Mouse (Mus musculus): ENCODE measurements around the gene Espn. TPM values are rescaled to one million over a fixed set of nuclear protein-coding genes. Genes with fewer than 3 reads are reported as not detected.
A peak's percentile ranks its signal among the peaks of the same experiment; 100 is the strongest.

Gene Espn
- polyA plus RNA-seq, 1 experiment from 2014 or later: 0.76 TPM

GRCm38 (mm10) chr4:152178344-152178864 lies 26.2 kb upstream of the Espn start:
- Histone ChIP-seq H3K36me3 (ENCODE audit: control insufficient read depth, insufficient read depth, low read length) (0 out of 2 replicates have a peak, but pooled peaks cover 4% of the 10 kb centered on the region), H3K27me3 (ENCODE audit: control insufficient read depth, insufficient read depth, low read length) (no peaks in the 10 kb centered on the region), H3K4me2 (ENCODE audit: low read length) (peak overlapping the region; percentile 98), H3K27ac (replicated peaks in 1 of 2; ENCODE audit: control insufficient read depth in 1 of 2, insufficient read depth in 1 of 2, low read depth in 2 of 2, low read length in 2 of 2) (0 out of 4 replicates have a peak overlapping the region, but pooled peaks of 1 of the 2 experiments have one; percentile 21), H3K9me3 (ENCODE audit: control insufficient read depth, low read length) (no peaks in the 10 kb centered on the region), H3K4me3 (ENCODE audit: control insufficient read depth in 1 of 2, insufficient read depth in 1 of 2, low read depth in 1 of 2, low read length in 2 of 2) (peak overlapping the region; percentile 59 to 72), H3K9ac (ENCODE audit: low read length) (peak overlapping the region; percentile 66), H3K4me1 (ENCODE audit: control insufficient read depth in 2 of 2, insufficient read depth in 2 of 2, low read length in 2 of 2) (peaks cover 9 to 20% of the 10 kb centered on the region in 2 experiments)
- under 1% methylated on average over 35 of the region's 35 CpGs for WGBS
- ATAC-seq (ENCODE audit: insufficient number of reproducible peaks, insufficient read depth, low FRiP score, low read depth): peak; percentile 10; the same call in 1 of the 2 replicates

DNA sequence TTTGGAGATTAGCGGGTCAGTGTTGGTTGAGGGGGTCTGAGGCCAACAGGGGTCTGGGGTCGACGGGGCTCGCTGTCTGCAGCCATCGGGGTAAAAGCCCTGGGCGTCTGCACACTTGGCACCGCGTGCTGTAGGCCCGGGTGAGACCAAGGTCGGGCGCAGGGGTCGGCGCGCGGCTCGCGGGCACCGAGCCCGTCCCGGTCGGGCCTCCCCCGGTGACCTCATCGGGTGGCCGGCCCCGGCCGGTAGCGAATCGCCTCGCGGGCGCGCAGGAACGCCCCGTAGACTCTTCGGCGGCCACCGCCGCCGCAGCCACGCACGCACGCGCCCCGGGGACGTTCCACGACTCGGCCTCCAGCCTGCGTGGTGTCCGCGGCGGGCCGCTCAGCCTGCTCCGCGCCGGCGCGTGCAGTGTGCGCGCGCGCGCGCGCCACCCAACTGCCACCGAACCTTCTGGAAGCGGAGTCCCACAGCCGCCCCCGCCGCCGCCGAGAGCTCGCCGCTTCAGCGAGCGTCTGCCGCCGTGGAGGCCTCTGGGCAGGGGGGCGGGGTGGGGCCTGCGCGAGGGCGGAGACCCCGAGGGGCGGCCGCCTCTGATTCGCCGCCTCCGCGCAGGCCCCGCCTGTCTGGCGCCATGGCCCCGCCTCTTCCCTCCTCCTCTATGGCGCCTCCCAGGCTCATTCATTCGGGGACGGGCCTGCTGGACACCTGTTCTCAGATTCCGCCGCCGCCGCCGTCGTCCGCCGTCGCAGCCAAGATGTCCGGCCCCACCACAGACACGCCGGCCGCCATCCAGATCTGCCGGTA lies 25.6 kb upstream of the Espn start, which contains the start of gene Acot7:
Gene Acot7, plus strand, starts transcription at position 598 of the 807 bp plus-strand sequence.
- Histone ChIP-seq H3K4me3 (ENCODE audit: control insufficient read depth in 1 of 2, insufficient read depth in 1 of 2, low read depth in 1 of 2, low read length in 2 of 2) (peak within 1 kb of the TSS; percentile 72 to 78), H3K4me1 (ENCODE audit: control insufficient read depth in 2 of 2, insufficient read depth in 2 of 2, low read length in 2 of 2) (peaks cover 9 to 20% of the 10 kb centered on the region in 2 experiments), H3K36me3 (ENCODE audit: control insufficient read depth, insufficient read depth, low read length) (0 out of 2 replicates have a peak, but pooled peaks cover 4% of the 10 kb centered on the region), H3K27me3 (ENCODE audit: control insufficient read depth, insufficient read depth, low read length) (no peaks in the 10 kb centered on the region), H3K9ac (ENCODE audit: low read length) (peak within 1 kb of the TSS; percentile 83), H3K27ac (replicated peaks in 1 of 2; ENCODE audit: control insufficient read depth in 1 of 2, insufficient read depth in 1 of 2, low read depth in 2 of 2, low read length in 2 of 2) (peak within 1 kb of the TSS; percentile 87 to 90), H3K9me3 (ENCODE audit: control insufficient read depth, low read length) (no peaks in the 10 kb centered on the region), H3K4me2 (ENCODE audit: low read length) (peak within 1 kb of the TSS; percentile 98)
- peak; percentile 96 for ATAC-seq (ENCODE audit: insufficient number of reproducible peaks, insufficient read depth, low FRiP score, low read depth)
- under 1% methylated on average over 90 of the region's 108 CpGs for WGBS

DNA sequence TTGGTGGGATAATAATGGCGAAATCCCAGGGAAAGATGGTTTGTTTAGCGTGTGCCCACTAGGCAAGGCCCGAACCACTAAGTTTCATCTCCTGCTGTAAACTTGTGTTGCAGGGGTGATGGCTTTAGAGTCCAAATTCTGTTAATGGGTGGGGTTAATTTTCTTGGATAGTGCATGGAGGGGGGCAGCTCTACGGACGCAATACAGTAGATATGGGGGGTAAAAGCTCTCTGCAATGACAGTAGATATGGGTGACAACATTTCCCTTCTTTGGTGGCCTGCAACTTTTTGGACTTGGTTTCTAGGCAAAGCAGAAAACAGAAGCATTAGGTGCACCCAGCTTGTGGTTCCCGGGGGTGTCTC lies 25.0 kb upstream of the Espn start:
- no peaks in the 10 kb centered on the region for H3K9me3 ChIP-seq (ENCODE audit: control insufficient read depth, low read length)
- 66% methylated on average over 6 of the region's 6 CpGs for WGBS

GRCm38 (mm10) chr4:152176638-152177037 lies 24.5 kb upstream of the Espn start:
- H3K27ac ChIP-seq (replicated peaks in 1 of 2; ENCODE audit: control insufficient read depth in 1 of 2, insufficient read depth in 1 of 2, low read depth in 2 of 2, low read length in 2 of 2): no peak overlapping the region; a peak in 1 of 4 replicates
- no peak overlapping the region for H3K4me2 ChIP-seq (ENCODE audit: low read length)
- H3K4me3 ChIP-seq (ENCODE audit: control insufficient read depth in 1 of 2, insufficient read depth in 1 of 2, low read depth in 1 of 2, low read length in 2 of 2): no peak overlapping the region
- no peaks in the 10 kb centered on the region for H3K27me3 ChIP-seq (ENCODE audit: control insufficient read depth, insufficient read depth, low read length)
- H3K9me3 ChIP-seq (ENCODE audit: control insufficient read depth, low read length): no peaks in the 10 kb centered on the region
- 81% methylated on average over 3 of the region's 3 CpGs for WGBS
- H3K9ac ChIP-seq (ENCODE audit: low read length): no peak overlapping the region
- H3K4me1 ChIP-seq (ENCODE audit: control insufficient read depth in 2 of 2, insufficient read depth in 2 of 2, low read length in 2 of 2): peaks cover 9 to 20% of the 10 kb centered on the region in 2 experiments
- ATAC-seq (ENCODE audit: insufficient number of reproducible peaks, insufficient read depth, low FRiP score, low read depth): no peak
- H3K36me3 ChIP-seq (ENCODE audit: control insufficient read depth, insufficient read depth, low read length): 0 out of 2 replicates have a peak, but pooled peaks cover 4% of the 10 kb centered on the region

More for the DNA sequence above, 25.0 kb upstream of the Espn start:
- Histone ChIP-seq H3K36me3 (ENCODE audit: control insufficient read depth, insufficient read depth, low read length) (0 out of 2 replicates have a peak, but pooled peaks cover 4% of the 10 kb centered on the region), H3K27me3 (ENCODE audit: control insufficient read depth, insufficient read depth, low read length) (no peaks in the 10 kb centered on the region), H3K9ac (ENCODE audit: low read length) (peak overlapping the region; percentile 83), H3K4me2 (ENCODE audit: low read length) (peak overlapping the region; percentile 98), H3K27ac (replicated peaks in 1 of 2; ENCODE audit: control insufficient read depth in 1 of 2, insufficient read depth in 1 of 2, low read depth in 2 of 2, low read length in 2 of 2) (peak overlapping the region; percentile 87 to 90; a peak in 3 of 4 replicates), H3K4me1 (ENCODE audit: control insufficient read depth in 2 of 2, insufficient read depth in 2 of 2, low read length in 2 of 2) (peaks cover 9 to 20% of the 10 kb centered on the region in 2 experiments), H3K4me3 (ENCODE audit: control insufficient read depth in 1 of 2, insufficient read depth in 1 of 2, low read depth in 1 of 2, low read length in 2 of 2) (peak overlapping the region; percentile 72 to 78)
- no peak for ATAC-seq (ENCODE audit: insufficient number of reproducible peaks, insufficient read depth, low FRiP score, low read depth)

GRCm38 (mm10) chr4:152173956-152174355 lies 21.8 kb upstream of the Espn start:
- Histone ChIP-seq H3K9ac (ENCODE audit: low read length) (no peak overlapping the region), H3K36me3 (ENCODE audit: control insufficient read depth, insufficient read depth, low read length) (no peaks in the 10 kb centered on the region), H3K27ac (replicated peaks in 1 of 2; ENCODE audit: control insufficient read depth in 1 of 2, insufficient read depth in 1 of 2, low read depth in 2 of 2, low read length in 2 of 2) (no peak overlapping the region), H3K9me3 (ENCODE audit: control insufficient read depth, low read length) (0 out of 2 replicates have a peak, but pooled peaks cover 2% of the 10 kb centered on the region), H3K4me1 (ENCODE audit: control insufficient read depth in 2 of 2, insufficient read depth in 2 of 2, low read length in 2 of 2) (peaks cover 8 to 17% of the 10 kb centered on the region in 2 experiments), H3K27me3 (ENCODE audit: control insufficient read depth, insufficient read depth, low read length) (no peaks in the 10 kb centered on the region), H3K4me3 (ENCODE audit: control insufficient read depth in 1 of 2, insufficient read depth in 1 of 2, low read depth in 1 of 2, low read length in 2 of 2) (no peak overlapping the region), H3K4me2 (ENCODE audit: low read length) (no peak overlapping the region)
- ATAC-seq (ENCODE audit: insufficient number of reproducible peaks, insufficient read depth, low FRiP score, low read depth): no peak
- 79% methylated on average over 9 of the region's 9 CpGs for WGBS

- peaks cover 6 to 11% of the 10 kb centered on the region in 2 experiments; a peak in 3 of 4 replicates for H3K4me1 ChIP-seq (ENCODE audit: control insufficient read depth in 2 of 2, insufficient read depth in 2 of 2, low read length in 2 of 2)
- no peak for ATAC-seq (ENCODE audit: insufficient number of reproducible peaks, insufficient read depth, low FRiP score, low read depth)
- no peaks in the 10 kb centered on the region for H3K36me3 ChIP-seq (ENCODE audit: control insufficient read depth, insufficient read depth, low read length)
- WGBS: 0% methylated on average over 5 of the region's 5 CpGs
- no peak overlapping the region for H3K4me3 ChIP-seq (ENCODE audit: control insufficient read depth in 1 of 2, insufficient read depth in 1 of 2, low read depth in 1 of 2, low read length in 2 of 2)
- H3K4me2 ChIP-seq (ENCODE audit: low read length): no peak overlapping the region
- no peaks in the 10 kb centered on the region for H3K27me3 ChIP-seq (ENCODE audit: control insufficient read depth, insufficient read depth, low read length)
- H3K9ac ChIP-seq (ENCODE audit: low read length): no peak overlapping the region
- H3K27ac ChIP-seq (replicated peaks in 1 of 2; ENCODE audit: control insufficient read depth in 1 of 2, insufficient read depth in 1 of 2, low read depth in 2 of 2, low read length in 2 of 2): no peak overlapping the region
- H3K9me3 ChIP-seq (ENCODE audit: control insufficient read depth, low read length): 0 out of 2 replicates have a peak, but pooled peaks cover 2% of the 10 kb centered on the region
Observed at GRCm38 (mm10) chr4:152173041-152173440, 20.9 kb upstream of the Espn start.

- H3K27ac ChIP-seq (replicated peaks in 1 of 2; ENCODE audit: control insufficient read depth in 1 of 2, insufficient read depth in 1 of 2, low read depth in 2 of 2, low read length in 2 of 2): no peak overlapping the region
- no peak overlapping the region for H3K4me2 ChIP-seq (ENCODE audit: low read length)
- no peaks in the 10 kb centered on the region for H3K27me3 ChIP-seq (ENCODE audit: control insufficient read depth, insufficient read depth, low read length)
- ATAC-seq (ENCODE audit: insufficient number of reproducible peaks, insufficient read depth, low FRiP score, low read depth): no peak
- 0 out of 2 replicates have a peak, but pooled peaks cover 2% of the 10 kb centered on the region for H3K9me3 ChIP-seq (ENCODE audit: control insufficient read depth, low read length)
- H3K9ac ChIP-seq (ENCODE audit: low read length): no peak overlapping the region
- H3K4me1 ChIP-seq (ENCODE audit: control insufficient read depth in 2 of 2, insufficient read depth in 2 of 2, low read length in 2 of 2): peaks cover 3 to 5% of the 10 kb centered on the region in 2 experiments; a peak in 3 of 4 replicates
- WGBS: 79% methylated on average over 6 of the region's 6 CpGs
- no peaks in the 10 kb centered on the region for H3K36me3 ChIP-seq (ENCODE audit: control insufficient read depth, insufficient read depth, low read length)
- no peak overlapping the region for H3K4me3 ChIP-seq (ENCODE audit: control insufficient read depth in 1 of 2, insufficient read depth in 1 of 2, low read depth in 1 of 2, low read length in 2 of 2)
Observed at GRCm38 (mm10) chr4:152171543-152171942, 19.4 kb upstream of the Espn start.

Data from heart, embryonic 14.5 days (tissue).